Mouse (Mus musculus) embryo, embryonic 10 days (tissue): ENCODE measurements at regions not wholly inside any gene's neighbourhood (a gene's known extent, or its start where the extent isn't known, plus 50 kb on each side); places are given as distances from the start of the nearest gene placed in this dataset.

Source experiments
- DNase-seq: peaks from one replicate; pipeline ENCODE4 v3.0.0-alpha.2; 2015; ENCODE audit warnings: low spot score

GRCm38 (mm10) chr1:64200387-64201023 is 78.4 kb upstream of the Klf7 start:
- DNase-seq, result no peak

GRCm38 (mm10) chr1:64198781-64199180 is 76.7 kb upstream of the Klf7 start:
- DNase-seq, result no peak

GRCm38 (mm10) chr1:64198322-64198721 is 76.2 kb upstream of the Klf7 start:
- DNase-seq, result no peak

GRCm38 (mm10) chr1:64195970-64196491 is 73.9 kb upstream of the Klf7 start:
- DNase-seq, result peak; percentile 6

GRCm38 (mm10) chr1:64195294-64195693 is 73.2 kb upstream of the Klf7 start:
- DNase-seq, result no peak

GRCm38 (mm10) chr1:64193150-64193838 is 71.2 kb upstream of the Klf7 start:
- no peak for DNase-seq

- DNase-seq, result no peak
These were observed 70.7 kb upstream of the Klf7 start for GRCm38 (mm10) chr1:64192736-64193135.

GRCm38 (mm10) chr1:64191242-64192220 is 69.4 kb upstream of the Klf7 start:
- DNase-seq, result no peak

- DNase-seq, result no peak
These were observed 68.6 kb upstream of the Klf7 start for GRCm38 (mm10) chr1:64190705-64191104.

- peak; percentile 22 for DNase-seq
These were observed 68.0 kb upstream of the Klf7 start for GRCm38 (mm10) chr1:64190097-64190496.

GRCm38 (mm10) chr1:64189471-64189870 is 67.4 kb upstream of the Klf7 start:
- no peak for DNase-seq

- DNase-seq, result no peak
These were observed 65.9 kb upstream of the Klf7 start for GRCm38 (mm10) chr1:64187796-64188513.

- DNase-seq, result peak; percentile 35
These were observed 51.6 kb upstream of the Klf7 start for GRCm38 (mm10) chr1:64173708-64174107.

GRCm38 (mm10) chr1:64172122-64172521 is 50.0 kb upstream of the Klf7 start:
- no peak for DNase-seq
